Mouse (Mus musculus) heart, adult 2 months (tissue): ENCODE results near the gene Usp39. TPM values are rescaled to one million over a fixed set of nuclear protein-coding genes. Genes with fewer than 3 reads are reported as not detected.

ENCODE experiments used
- DNase-seq, 2 experiments: peaks; one replicate each; pipeline ENCODE4 v3.0.0; 2021
- H3K27ac ChIP-seq: fragments of 200-600 bp; 2 replicates; pipeline ENCODE4 v1.8.1; 2022
- H3K27me3 ChIP-seq: fragments of 200-500 bp; 2 replicates; pipeline ENCODE4 v1.6.1; 2012; ENCODE audit warnings: mild to moderate bottlenecking, low read length, inconsistent platforms, mixed read lengths; ENCODE audit not compliant: control insufficient read depth, insufficient read depth
- H3K36me3 ChIP-seq: fragments of 200-500 bp; 2 replicates; pipeline ENCODE4 v1.6.1; 2012; ENCODE audit warnings: low read length, inconsistent platforms; ENCODE audit not compliant: control insufficient read depth, insufficient read depth
- H3K4me1 ChIP-seq: fragments of 200-500 bp; 2 replicates; pipeline ENCODE4 v1.6.1; 2011; ENCODE audit warnings: low read length; ENCODE audit not compliant: control insufficient read depth, insufficient read depth
- H3K4me3 ChIP-seq: fragments of 200-600 bp; 2 replicates; pipeline ENCODE4 v1.8.1; 2022
- H3K79me2 ChIP-seq: fragments of 200-500 bp; replicated peaks from 2 replicates; pipeline ENCODE4 v1.6.1; 2012; ENCODE audit warnings: mild to moderate bottlenecking, inconsistent platforms, low read length, moderate library complexity, mixed read lengths; ENCODE audit not compliant: control insufficient read depth, insufficient read depth
- H3K9ac ChIP-seq: fragments of 200-500 bp; 2 replicates; pipeline ENCODE4 v1.6.1; 2012; ENCODE audit warnings: low read depth, mild to moderate bottlenecking, control low read depth, inconsistent platforms, low read length, mixed read lengths
- CTCF ChIP-seq: fragments of 200-600 bp; IDR thresholded peaks from 2 replicates; pipeline ENCODE4 v1.8.1; 2022; ENCODE audit warnings: antibody characterized with exemption, mild to moderate bottlenecking, moderate library complexity
- EP300 ChIP-seq: fragments of 200-500 bp; IDR thresholded peaks from 2 replicates; pipeline ENCODE4 v1.6.1; 2011; ENCODE audit warnings: low read depth, low read length, control low read depth; ENCODE audit not compliant: insufficient read depth
- POLR2A ChIP-seq: fragments of 200-500 bp; IDR thresholded peaks from 2 replicates; pipeline ENCODE4 v1.6.1; 2011; ENCODE audit warnings: mild to moderate bottlenecking, low read depth, low read length, control low read depth; ENCODE audit not compliant: insufficient read depth
- WGBS: fragments of 180-500 bp; shearing (Covaris S2); methylation state at CpG from one replicate; pipeline ENCODE4 v1.1.7; 2018; 5-methylcytosine and 5-hydroxymethylcytosine counted together
- intact Hi-C: fragments of 180-260 bp; cut with DNase I; formaldehyde crosslinking; loops from one replicate; pipeline ENCODE4 v1.15.1; 2025
- polyA plus RNA-seq: library from polyadenylated mRNA; depleted of rRNA; stranded (reverse); fragments of >200 nt; gene quantifications from 2 replicates; pipeline ENCODE4 v1.2.3, GENCODE M21; 2012
- total RNA-seq, 2 experiments: library from RNA; stranded (reverse); gene quantifications; 2 replicates each; pipeline ENCODE4 v1.2.3; 2021

The Usp39 gene
- total and polyA plus RNA-seq, 3 experiments = 11.4 to 17.7 (median 14.9) TPM

DNA sequence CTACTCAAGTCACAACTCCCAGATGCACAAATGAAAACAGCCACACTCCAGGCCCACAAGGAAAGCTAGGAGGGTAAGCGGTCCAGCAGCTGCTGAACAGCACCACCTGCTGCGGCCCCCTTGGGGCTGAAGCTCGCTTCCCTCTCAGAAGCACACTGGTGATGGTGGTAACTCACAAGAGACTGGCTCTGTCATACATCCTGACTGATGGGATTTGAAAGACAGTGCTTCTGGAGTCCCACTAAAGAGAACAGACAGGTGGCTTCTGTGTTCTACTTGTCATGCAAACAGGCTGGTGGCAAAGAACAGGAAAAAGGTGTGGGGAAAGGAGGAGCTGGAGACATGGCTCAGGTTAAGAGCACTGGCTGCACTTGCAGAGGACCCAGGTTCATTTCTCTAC is 22.0 kb downstream of the Usp39 start:
- no peaks in the 10 kb centered on the region for H3K27me3 ChIP-seq
- H3K27ac ChIP-seq = no peak overlapping the region
- 95% methylated on average over 3 of the region's 3 CpGs for WGBS
- no peak for DNase-seq
- intact Hi-C loops = no loop called here
- H3K4me3 ChIP-seq = no peak overlapping the region
- TF ChIP-seq EP300 (no peak), POLR2A (no peak), CTCF (no peak)
- no peak overlapping the region for H3K9ac ChIP-seq
- peaks cover 1% of the 10 kb centered on the region for H3K4me1 ChIP-seq
- no peaks in the 10 kb centered on the region for H3K79me2 ChIP-seq
- H3K36me3 ChIP-seq = no peaks in the 10 kb centered on the region

DNA sequence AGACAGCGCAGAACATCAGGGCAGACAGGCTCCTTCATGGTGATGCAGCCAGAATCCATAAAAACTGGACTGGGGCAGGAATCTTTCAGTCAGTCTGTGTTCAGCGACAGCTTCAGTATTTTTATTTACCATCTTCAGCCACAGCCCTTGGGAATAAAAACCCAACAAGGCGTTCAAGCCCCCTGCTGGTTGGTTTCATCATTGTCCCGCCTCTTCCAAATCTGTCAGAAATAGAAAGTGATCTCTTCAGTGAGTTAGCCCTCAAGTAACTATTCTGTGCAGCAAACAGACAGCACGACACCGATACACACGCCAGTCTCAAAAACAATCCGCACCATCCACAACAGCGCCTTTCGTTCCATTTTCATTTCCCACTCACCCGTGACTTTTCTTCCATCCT is 26.0 kb downstream of the Usp39 start:
- peaks cover 1% of the 10 kb centered on the region for H3K4me1 ChIP-seq
- no peaks in the 10 kb centered on the region for H3K27me3 ChIP-seq
- 50% methylated on average over 11 of the region's 11 CpGs for WGBS
- H3K79me2 ChIP-seq = no peaks in the 10 kb centered on the region
- no peaks in the 10 kb centered on the region for H3K36me3 ChIP-seq
- no peak overlapping the region for H3K4me3 ChIP-seq
- no peak overlapping the region for H3K9ac ChIP-seq
- peak overlapping the region; percentile 42 for H3K27ac ChIP-seq
- intact Hi-C loops = loop anchor here (2.0 kb wide), 2 partner anchors 34 to 134 kb away; no protein-coding TSS in a partner anchor
- TF ChIP-seq CTCF = peak; percentile 76
- no peak for TF ChIP-seq POLR2A
- peak; percentile 36; the same call in 1 of the 2 replicates for TF ChIP-seq EP300
- peak; percentile 50 to 55 for DNase-seq

DNA sequence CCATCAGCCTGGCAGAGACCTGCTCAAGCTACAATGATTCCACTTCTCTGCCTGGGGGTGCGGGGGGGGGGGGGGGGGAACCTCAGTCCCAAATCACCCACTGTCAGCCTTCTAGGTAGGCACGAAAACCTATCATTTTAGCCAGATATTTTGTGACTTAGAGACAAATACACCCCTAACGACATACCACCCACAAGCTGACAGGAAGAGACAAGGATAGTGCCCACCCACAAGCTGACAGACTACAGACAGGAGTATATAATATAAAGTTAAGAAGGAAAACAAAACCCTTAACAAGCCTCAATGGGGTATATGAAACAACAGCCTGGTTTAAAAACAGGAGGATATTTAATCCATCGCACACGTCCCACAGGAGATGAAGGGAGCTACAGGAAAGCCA is 26.5 kb downstream of the Usp39 start:
- Histone ChIP-seq H3K27ac (no peak overlapping the region), H3K79me2 (no peaks in the 10 kb centered on the region), H3K4me1 (peaks cover 1% of the 10 kb centered on the region), H3K27me3 (no peaks in the 10 kb centered on the region), H3K36me3 (no peaks in the 10 kb centered on the region), H3K4me3 (no peak overlapping the region), H3K9ac (no peak overlapping the region)
- intact Hi-C loops = loop anchor here (2.0 kb wide), 2 partner anchors 34 to 134 kb away; no protein-coding TSS in a partner anchor
- no peak for TF ChIP-seq CTCF
- TF ChIP-seq POLR2A = no peak
- TF ChIP-seq EP300 = no peak
- 83% methylated on average over 5 of the region's 5 CpGs for WGBS
- no peak for DNase-seq

DNA sequence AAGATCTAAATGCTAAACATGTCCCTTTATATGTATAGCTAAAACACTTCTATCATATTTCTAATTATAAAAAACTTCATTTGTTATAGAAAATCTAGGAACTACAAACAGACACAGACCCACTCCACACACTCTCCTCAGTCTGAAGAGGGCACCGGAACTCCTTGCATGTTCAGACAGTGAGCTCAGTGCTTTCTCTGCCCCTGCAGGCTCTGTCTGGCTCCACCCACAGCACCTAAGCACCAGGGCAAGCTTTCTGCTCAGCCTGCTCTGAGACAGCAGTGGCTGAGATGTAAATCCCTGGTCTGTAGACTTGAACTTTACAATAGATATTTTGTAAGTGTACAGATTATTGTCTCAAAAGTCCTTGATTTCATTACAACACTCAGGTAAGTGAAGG is 28.9 kb downstream of the Usp39 start:
- no peaks in the 10 kb centered on the region for H3K79me2 ChIP-seq

DNA sequence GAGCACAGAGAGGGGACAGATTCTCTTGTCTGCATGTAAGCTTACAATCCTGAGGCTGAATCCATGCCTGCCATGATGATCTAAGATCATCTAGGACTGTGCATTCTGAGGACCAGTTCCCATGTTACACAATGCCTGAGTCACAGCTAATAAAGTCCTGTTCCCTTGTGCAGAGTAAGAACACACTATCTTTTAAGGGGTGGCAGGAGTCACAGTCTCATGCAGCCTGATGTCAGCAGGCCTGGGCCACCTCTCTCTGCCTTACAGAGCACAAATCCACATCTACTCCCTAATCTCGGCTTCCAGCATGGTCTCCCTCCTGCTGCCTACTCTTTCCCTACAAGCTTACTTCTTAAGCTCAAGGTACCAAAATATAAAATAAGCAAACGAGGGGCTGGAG is 29.6 kb downstream of the Usp39 start:
- no peaks in the 10 kb centered on the region for H3K79me2 ChIP-seq
- 77% methylated on average over 2 of the region's 2 CpGs for WGBS
- no peak overlapping the region for H3K9ac ChIP-seq
- no peak overlapping the region for H3K27ac ChIP-seq
- H3K27me3 ChIP-seq = no peaks in the 10 kb centered on the region
- no peaks in the 10 kb centered on the region for H3K36me3 ChIP-seq
- intact Hi-C loops = no loop called here
- H3K4me1 ChIP-seq = peaks cover 1% of the 10 kb centered on the region
- DNase-seq = no peak
- no peak for TF ChIP-seq EP300
- TF ChIP-seq POLR2A = no peak
- no peak for TF ChIP-seq CTCF
- H3K4me3 ChIP-seq = no peak overlapping the region

More for the DNA sequence above, 28.9 kb downstream of the Usp39 start:
- no peak for DNase-seq
- WGBS = 53% methylated on average over 1 of the region's 1 CpGs
- Histone ChIP-seq H3K4me1 (peaks cover 1% of the 10 kb centered on the region), H3K27ac (no peak overlapping the region), H3K36me3 (no peaks in the 10 kb centered on the region), H3K4me3 (no peak overlapping the region), H3K27me3 (no peaks in the 10 kb centered on the region), H3K9ac (no peak overlapping the region)
- no peak for TF ChIP-seq CTCF
- TF ChIP-seq POLR2A = no peak
- no peak for TF ChIP-seq EP300
- intact Hi-C loops = no loop called here

DNA sequence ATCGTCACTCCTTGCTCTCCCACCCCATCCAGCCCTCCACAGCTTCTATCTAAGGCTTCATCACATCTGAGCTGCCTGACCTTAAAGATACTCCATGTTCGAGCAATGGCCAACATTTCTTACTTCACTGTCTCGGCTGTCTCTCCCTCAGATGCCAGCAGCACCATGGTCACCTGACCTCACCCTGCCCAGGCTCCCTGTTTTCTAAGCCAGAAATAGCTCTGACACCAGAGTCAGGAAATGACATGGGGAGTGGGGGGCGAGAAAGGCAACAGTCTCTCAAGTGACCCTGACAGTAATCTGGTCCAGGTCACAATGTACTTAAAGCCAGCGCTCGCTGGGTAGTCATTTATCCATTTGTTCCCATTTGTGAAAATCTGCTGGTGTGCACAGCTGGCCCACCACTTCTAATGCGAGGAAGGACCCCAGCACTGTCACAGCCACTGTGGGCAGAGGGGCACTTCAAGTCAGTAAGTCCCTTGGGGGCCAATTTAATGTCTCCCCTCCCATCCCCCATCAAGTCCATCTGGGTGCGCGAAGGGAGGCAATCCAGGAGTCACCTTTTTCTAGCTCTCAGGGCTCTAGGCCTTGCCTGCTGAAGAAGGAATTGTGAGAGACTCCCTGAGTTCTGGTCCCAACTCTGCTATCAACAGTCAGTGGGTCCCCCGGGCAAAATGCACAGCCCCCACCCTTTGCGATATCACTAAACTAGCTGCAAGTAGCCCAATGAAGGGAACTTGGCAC is 31.7 kb downstream of the Usp39 start:
- TF ChIP-seq CTCF (no peak), POLR2A (no peak), EP300 (no peak)
- peak in 1 of 2 experiments; percentile 39 for DNase-seq
- Histone ChIP-seq H3K27ac (no peak overlapping the region), H3K79me2 (no peaks in the 10 kb centered on the region), H3K4me3 (no peak overlapping the region), H3K36me3 (no peaks in the 10 kb centered on the region), H3K27me3 (no peaks in the 10 kb centered on the region), H3K4me1 (no peaks in the 10 kb centered on the region), H3K9ac (no peak overlapping the region)
- intact Hi-C loops = no loop called here
- 66% methylated on average over 11 of the region's 11 CpGs for WGBS
